Mouse (Mus musculus) T-helper 17 cell (primary cell): ENCODE data around the gene Msh5.

Source experiments
- in situ Hi-C, 2 experiments: fragments of 300-600 bp; cut with MboI, MseI; formaldehyde crosslinking; loops; 1 replicate in 1 of 2; 2 replicates in 1 of 2; pipeline ENCODE4 v1.15.1; 2025; ENCODE audit warnings: high pct_unique_total_duplicates in 2 of 2

Msh5 gene

GRCm38 (mm10) chr17:35046681-35047455 is at the start of gene Msh5:
Gene Msh5, minus strand, starts transcription at chr17:35046745.
- in situ Hi-C loops, result no loop called here

DNA sequence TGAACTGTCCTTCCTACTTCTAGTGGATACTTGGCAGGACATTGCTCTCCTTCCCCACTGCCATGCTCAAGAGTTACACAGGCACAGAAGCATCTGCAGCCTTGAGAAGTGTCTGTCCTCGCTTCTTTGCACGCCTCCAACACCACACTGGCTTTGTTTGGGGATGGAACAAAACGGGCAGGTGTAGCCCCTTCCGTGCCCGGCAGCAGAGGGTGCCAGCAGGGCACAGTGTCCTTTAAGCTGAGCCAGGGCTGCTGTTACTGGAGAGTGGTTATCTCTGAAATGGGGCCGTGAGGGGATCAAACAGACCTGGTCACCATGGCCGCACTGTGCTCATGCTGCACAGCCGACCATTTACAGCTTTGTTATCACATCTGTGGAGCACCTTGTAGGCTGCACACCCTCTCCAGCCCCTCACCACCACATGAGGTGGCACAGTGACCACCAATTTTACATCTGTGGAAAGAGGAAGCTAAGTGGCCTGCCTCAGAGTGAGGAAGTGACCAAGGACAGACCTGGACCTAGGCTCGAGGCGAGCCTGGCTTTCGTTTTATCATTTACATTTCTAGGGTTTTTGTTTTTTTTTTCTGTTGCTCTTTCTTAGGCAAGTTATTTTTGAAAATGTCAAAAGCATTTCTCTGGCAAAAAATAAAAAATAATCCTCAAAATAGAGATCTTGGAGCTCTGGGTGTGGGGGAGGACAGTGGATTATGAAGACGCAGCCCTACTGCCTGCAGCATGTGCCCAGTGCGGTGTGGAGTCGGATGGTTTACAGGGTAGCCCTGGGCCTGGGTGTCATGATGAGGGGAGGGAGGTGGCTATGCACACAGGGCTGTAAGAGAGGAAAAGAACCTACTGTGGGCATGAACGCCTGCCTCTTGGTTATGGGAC is 48.2 kb upstream of the Msh5 start:
- in situ Hi-C loops, result no loop called here

DNA sequence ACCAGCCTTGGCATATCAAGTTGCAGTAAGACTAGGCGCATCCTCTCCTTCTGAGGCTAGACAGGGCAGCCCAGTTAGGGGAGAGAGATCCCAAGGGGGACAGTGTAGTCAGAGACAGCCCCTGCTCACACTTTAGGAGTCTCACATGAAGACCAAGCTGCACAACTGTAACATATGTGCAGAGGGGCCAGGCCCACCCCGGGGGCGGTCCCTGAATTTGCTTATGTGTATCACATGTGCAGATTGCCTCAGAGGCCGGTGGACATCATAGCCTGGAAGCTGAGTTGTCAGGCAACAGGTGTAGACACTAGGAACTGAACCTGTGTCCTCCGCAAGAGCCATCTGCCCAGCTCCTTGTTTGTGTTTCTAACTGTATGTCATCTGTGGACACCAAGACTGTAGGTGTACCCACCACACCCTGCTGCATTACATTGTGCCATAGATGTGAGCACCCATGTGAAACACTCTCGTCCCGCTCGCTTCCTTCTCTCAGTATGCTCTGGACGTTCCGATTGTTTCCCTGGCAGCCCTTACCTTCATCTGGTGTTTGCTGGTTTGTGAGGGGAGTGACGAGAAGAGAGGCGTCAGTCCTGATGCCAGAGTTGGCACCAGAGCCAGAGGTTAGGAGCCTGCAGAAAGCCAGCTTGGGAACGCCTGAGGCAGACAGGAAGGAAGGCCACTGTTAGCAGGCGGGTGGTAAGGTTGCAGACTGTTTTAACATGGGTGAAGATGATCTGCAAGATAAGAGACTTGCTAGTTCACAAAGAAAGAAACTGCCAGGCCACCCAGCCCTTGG is 46.1 kb upstream of the Msh5 start:
- in situ Hi-C loops, result no loop called here

DNA sequence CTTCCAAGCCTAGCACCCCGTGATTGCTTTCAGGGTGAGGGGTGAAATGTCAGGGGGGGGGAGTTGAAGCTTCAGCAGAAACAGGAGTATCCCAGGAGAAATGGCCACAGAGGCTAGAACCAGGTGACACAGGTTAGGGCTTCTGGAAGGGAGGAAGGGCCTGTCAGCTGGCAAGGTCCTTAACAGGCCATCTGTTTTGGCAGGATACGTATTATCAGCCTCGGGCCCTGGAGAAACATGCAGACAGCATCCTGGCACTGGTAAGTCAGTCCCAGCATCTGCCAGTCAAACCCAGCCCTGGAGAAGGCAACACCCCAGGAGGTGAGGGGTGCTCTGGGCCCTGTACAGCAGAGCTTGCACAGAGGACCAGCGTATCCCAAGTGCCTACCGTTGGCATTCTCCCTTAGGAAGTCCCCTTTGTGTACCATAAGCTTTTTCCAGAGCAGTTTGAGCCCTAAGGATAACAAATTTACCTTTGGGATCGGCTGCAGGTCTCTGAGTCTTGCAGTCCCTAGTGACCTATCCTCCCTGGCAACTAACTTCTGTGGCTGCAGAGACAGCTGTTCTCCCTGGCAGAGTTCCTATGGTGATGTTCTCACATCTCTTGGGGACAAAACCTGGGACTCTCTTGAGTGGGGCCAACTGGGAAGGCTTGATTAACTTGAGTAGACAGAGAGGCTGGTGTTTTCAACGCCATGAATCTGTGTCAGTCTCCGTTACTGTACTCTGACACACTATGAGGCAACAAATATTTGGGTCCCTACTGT is 43.8 kb upstream of the Msh5 start:
- in situ Hi-C loops, result no loop called here

DNA sequence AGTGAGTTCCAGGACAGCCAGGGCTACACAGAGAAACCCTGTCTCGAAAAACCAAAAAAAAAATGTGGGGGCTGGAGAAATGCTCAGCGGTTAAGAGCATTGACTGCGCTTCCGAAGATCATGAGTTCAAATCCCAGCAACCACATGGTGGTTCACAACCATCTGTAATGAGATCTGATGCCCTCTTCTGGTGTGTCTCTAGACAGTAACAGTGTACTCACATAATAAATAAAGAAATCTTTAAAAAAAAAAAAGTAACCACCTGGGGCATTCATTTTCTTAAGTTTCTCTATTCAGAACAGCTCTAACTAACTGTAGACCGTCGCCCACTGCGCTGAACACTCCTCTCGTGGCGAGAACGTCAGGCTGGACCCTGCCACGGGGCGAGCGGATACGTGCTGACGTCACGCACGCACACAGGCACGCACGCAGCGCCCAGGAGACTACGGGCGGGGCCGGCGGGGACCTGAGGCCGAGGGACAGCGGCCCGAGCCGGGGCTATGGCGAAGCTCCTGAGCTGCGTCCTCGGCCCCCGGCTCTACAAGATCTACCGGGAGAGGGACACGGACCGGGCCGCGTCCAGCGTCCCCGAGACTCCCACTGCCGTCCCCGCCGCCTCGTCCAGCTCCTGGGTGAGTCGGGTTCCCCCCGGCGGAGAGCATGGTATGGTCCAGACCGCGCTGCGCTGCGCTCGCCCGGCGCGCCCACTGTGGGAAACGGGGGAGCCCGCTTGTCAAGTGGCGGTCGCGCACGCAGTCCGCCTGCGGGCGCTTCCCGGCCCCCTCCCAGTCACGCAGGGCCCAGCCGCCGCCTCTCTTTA is 42.5 kb upstream of the Msh5 start, which contains the start of gene Abhd16a:
TSS of gene Abhd16a (plus strand) at position 439 of the 820 bp plus-strand sequence.
- in situ Hi-C loops, result no loop called here

GRCm38 (mm10) chr17:35088151-35088550 is 41.6 kb upstream of the Msh5 start:
- in situ Hi-C loops, result no loop called here

DNA sequence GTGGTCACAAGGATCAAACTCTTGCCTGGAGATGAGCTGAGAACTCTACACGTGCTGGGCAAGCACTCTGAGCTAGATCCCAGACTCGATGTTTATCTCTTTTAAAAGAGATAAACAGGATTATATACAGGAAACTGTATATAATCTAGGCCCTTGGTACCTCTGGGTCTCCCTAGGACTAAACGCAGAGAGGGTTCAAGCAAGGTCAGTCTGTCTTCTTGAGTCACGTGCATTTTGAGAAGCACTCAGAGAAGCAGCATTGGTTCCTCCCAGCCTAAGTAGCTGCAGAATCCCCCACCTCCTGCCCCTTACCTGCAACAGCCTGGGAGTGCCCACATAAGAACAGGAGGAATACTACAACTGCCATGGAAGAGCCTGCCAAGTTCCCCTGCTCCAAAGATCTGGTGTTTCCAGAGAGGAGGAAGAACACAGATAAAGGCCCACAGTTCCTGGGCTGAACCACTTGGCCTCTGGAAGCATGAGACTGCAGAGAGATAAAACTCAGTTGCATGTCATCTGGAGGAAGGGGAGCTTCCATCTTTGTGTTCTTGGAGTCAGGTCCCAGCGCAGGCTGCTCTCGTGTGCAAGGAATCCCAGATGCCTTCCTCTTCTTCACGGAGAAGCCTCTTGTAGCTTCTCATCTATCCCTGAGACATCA is 38.8 kb upstream of the Msh5 start, which contains the start of gene Ly6g6f:
TSS of gene Ly6g6f (minus strand) at position 403 of the 658 bp plus-strand sequence.
- in situ Hi-C loops, result no loop called here

DNA sequence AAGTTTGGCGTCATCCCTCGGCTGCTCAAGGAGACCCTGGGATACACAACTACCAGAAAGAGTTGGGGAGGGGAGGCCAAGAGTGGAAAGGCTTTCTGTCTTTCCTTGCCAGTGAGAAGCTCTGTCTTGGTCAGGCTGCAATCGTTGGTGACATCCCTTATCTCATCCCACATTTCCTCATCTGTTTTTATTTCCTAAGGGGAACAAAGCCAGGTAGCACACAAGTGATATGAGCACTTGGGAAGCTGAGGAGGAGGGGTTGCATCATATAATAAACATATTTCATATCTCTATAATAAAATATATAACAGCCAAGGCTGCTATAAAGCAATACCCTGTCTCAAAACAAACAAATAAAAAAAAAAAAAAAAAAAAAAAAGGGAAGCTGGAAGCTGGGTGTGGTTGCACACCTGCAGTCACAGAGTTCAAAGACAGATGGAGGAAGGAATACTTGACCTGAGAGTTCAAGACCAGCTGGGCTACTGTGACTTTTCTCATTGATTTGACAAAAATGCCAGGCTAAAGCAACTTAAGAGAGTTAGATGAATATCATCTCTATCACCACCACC is 37.5 kb upstream of the Msh5 start:
- in situ Hi-C loops, result no loop called here

DNA sequence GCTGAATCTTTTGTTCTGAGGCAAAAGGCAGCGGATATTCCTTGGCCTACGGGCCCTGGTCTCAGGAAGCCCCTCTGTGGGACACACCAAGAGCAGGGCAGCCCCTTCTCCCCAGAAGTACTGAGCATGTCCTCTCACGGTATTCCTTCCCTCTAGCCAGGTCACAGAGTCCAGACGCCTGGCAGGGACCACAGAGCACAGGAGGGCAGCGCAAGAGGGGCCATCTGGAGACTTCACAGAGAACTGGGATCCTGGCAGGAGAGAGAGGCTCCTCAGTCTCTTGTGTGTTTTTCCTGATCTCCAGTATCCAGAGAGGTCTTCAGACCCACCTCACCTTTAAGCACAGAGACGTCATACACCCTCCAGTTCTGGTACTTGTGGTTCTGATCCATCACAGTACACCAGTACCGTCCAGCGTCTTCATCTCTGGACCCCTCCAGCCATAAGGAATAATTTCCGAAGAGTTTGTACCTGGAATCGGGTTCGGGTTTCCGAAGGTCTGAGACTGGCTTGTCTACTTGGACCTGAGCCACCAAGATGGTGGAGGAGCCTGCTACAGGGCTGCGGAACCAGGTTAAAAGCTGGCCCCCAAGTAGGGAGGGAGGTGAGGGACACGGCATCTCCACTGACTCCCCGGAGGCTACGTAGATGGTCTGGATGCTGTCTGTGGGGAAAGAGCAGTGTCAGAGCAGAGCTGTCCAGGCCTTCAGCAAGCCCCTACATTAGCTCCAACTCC is 36.5 kb upstream of the Msh5 start:
- in situ Hi-C loops, result no loop called here

DNA sequence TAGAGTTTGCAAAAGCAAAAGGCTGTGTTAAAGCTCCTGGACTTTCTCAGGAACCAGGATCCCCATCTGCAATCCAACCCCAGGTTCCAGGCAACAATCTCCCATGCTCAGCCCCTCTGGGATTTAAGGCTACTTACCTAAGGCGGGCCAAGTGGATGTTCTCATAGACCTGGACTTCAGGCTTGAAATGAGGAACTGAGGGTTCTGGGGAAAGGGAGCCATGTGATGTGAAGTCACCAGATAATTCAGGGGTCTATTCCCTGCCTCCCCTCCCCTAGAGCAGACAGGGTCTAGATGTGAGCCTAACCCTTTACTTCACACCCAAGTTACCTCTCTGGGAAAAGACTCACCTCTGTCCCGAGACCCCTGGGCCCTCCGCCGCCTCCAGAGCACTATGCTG is 34.2 kb upstream of the Msh5 start:
- in situ Hi-C loops, result no loop called here

GRCm38 (mm10) chr17:35080248-35080647 is 33.7 kb upstream of the Msh5 start:
- in situ Hi-C loops, result no loop called here

GRCm38 (mm10) chr17:35079778-35080177 is 33.2 kb upstream of the Msh5 start:
- in situ Hi-C loops, result no loop called here

DNA sequence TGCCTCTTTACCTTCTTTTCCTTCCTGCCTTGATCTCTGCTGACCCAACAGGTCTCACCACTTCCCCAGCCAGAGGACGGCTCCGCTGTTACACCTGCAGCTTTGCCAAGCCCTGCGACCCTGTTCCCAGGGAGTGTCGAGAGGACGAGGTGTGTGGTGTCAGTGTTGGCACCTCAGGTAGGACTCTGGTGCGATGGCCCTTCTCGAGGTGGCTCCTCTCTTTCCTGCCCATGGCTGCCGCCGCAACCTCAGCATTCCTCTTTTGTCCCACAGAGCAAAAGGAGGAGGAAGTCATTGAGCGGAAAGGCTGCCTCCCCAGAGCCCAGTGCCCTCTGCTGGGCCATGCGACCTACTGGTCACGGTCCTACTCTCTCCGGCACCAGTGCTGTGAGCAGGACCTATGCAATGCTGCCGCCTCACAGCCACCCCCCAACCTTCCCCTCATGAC is 31.3 kb upstream of the Msh5 start, which contains the start of gene Ly6g6d:
TSS of gene Ly6g6d (minus strand) at position 280 of the 448 bp plus-strand sequence.
- in situ Hi-C loops, result no loop called here

DNA sequence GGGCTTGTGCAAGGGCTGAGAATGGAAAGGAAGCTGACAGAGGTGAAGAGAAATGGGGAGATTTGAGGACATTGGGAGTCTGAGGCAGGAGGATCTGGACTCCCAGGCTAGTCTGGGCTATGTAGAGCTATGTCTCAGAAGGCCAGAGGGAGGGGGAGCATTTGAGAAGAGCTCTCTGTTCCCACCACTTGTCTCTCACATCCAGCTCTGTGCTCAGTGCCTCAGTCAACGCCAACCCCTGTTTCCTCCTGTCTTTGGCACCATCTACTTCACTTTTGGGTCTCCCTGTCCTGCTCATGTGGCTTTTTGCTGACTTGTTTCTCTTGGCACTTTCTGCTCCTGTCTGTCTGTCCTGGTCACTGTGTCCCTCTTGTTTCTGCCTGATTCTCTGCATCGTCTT is 30.7 kb upstream of the Msh5 start:
- in situ Hi-C loops, result no loop called here

- in situ Hi-C loops, result no loop called here
Observed at GRCm38 (mm10) chr17:35076507-35077176, 30.1 kb upstream of the Msh5 start, which contains the start of gene Ly6g6e. Gene Ly6g6e, plus strand, starts transcription at chr17:35076902.

- in situ Hi-C loops, result no loop called here
Observed at GRCm38 (mm10) chr17:35074097-35074496, 27.6 kb upstream of the Msh5 start.

DNA sequence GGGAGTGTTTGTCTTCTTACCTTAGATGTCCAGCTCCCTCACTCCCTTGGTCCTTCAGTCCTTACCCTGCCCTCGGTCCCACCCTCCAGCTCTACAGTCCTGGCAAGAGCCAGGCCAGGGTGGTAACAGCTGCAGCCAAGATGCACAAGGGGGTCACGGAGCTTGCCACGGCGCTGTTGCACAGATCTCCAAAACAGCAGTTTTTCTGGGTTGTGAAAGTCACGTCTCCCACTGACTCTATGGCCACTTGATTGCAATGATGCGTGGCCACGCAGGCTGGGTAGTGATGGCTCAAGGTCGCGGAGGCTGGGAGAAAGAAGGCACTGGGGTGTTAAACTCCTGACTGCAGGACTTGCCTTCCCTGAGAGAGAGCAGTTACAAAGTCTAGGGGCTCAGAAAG is 24.9 kb upstream of the Msh5 start:
- in situ Hi-C loops, result no loop called here
